Mouse (Mus musculus) G1E-ER4 (cell line): ENCODE results near the gene Ctdspl. TPM values are rescaled to one million over a fixed set of nuclear protein-coding genes. Genes with fewer than 3 reads are reported as not detected.

ENCODE experiments used
- GATA1 ChIP-seq: IDR thresholded peaks from one replicate; pipeline ENCODE4 v1.8.0; 2012; ENCODE audit warnings: low read length, inconsistent platforms
- polyA plus RNA-seq: library from polyadenylated mRNA; stranded (reverse); fragments of >175 nt; gene quantifications from 2 replicates; pipeline ENCODE4 v1.2.3, GENCODE M21; 2012

Ctdspl gene
- polyA plus RNA-seq, 1 experiment = 0.01 TPM

DNA sequence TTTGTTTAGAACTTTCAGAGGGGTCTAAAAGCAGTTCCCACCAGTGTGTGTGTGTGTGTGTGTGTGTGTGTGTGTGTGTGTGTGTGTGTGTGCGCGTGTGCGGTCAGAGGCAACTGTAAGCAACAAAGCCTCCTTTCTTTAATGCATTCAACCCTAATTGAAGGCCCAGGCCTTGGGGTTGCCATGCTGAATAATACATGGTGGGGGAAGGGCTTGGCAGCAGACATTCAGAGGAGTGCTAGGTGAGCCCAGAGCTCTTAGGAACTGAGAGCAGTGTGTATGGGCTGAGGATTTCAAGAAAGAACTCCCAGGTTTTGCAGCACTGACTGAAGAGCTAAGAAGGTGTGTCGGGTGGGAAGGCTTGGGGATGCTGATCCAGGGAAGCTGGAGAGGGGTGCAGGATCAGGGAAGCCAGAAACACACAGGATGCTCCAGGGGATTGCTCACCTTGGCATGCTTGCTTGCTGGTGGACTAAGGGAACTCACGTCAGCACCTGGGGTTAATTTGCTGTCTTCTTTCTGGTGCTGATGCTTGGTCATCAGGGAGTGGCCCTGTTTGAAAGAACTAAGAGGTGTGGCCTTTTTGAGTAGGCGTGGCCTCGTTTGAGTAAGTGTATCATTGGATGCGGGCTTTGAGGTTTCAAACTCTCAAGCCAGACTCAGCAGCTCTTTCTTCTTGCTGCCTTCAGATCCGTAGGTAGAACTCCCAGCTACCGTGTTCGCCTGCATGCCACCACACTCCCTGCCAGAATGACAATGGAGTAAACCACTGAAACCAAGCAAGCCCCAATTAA lies 62.7 kb downstream of the Ctdspl start:
- no peak for TF ChIP-seq GATA1

DNA sequence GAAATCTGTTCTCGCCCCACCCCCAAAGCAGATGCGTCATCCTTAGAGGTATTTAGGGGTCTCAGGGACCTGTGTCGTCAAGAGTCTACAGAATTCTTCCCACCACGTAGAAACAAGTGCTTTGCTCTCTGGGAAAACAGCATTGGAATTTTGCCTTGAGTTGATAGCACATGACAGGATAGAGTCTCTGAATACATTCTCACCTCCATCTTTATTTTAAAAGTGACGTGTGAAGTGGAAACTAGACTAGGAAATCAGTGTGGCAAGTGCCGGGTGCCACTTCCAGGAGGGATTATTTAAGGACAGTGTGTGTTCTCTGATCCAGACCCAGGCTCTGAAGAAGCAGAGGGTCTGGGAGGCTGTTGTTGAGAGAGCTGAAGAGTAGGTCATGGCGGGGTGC lies 64.2 kb downstream of the Ctdspl start:
- no peak for TF ChIP-seq GATA1

DNA sequence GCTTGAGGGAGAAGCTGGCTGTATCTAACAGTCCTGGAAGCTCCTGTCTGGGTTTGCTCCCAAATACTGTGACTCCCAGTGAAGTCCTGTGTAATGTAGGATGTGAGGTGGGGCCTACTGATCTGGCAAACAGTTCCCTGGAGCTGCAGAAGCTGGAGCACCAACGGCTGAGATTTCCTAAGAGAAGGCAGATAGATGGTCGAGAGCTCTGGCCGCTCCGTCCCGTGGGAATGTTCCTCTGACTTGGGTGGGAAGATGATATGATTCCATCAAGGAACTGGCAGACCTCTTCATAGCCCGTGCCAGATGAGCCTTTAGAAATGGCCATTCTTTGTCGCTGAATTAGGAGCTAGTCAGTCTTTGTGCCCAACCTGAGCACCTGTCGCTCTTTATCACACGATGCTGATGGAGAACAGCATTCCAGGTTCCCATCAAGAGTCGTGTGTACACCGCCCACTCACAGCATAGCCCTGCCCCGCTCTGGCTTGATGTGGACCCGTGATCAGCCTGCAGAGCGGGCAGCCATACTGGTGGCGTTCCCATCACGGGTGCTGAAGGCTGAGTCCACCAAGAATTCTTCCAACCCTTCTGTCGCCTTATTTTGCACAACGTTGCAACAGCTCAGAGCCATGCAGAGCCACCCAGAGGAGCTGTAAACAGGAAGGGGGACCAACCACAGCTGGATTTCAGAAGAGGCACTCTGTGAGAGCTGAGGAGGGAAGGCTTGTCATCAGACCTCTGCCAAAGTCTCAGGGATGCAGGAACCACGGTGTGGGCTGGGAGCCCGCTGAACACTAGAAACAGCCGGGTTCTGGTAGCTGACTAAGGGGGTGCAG lies 65.7 kb downstream of the Ctdspl start:
- no peak for TF ChIP-seq GATA1

- TF ChIP-seq GATA1 = no peak
These were observed 66.3 kb downstream of the Ctdspl start for GRCm38 (mm10) chr9:118992586-118992955.

DNA sequence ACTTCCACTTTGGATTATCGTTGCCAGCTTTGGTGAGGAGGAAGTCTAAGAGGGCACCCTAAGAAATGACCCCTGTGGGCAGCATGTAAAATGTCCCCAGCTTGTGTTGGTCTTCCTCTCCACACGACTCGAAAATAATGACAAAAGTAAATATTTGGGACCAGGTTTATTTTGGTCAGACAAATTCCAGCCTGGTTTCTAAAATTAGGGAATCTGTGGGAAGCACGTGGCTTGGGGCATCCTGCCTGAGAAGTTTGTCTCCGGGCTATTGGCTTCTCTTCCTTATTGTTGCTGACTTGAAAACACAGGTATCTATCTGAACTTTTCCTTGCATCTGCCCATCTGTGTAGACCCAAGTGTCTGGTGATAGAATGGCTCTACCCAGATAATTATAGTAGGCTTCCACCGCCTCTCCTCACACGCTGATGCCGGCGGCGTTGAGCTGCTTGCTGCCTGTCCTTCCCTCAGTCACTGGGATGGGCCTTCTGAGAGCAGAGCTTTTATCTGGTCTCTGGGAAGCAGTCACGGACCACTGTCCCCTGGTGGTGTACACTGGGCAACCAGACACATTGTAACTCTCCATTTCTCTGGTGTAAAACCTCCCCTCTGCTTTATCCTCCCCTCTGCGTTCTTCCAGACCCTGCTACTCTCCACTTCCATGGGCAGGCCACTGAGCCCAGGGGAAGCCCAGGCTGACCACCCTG lies 68.4 kb downstream of the Ctdspl start:
- no peak for TF ChIP-seq GATA1

- no peak for TF ChIP-seq GATA1
These were observed 69.3 kb downstream of the Ctdspl start for GRCm38 (mm10) chr9:118995539-118995938.

DNA sequence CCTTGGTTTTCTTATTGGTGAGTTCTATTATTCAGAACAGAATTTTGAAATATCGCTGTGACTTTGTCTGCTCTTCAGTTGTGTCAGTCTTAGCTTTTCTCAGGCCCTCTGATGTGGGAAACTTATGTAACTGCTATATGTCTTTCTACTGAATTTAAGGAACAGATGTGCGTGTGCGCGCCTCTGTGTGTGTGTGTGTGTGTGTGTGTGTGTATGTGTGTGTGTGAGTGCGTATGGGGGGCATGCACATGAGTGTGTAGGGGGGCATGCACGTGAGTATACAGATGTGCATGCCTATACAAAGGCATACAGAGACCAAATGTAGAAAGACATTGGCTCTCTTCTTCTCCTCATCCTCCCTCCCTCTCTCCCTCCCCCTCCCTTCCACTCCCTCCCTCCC lies 71.0 kb downstream of the Ctdspl start:
- no peak for TF ChIP-seq GATA1

DNA sequence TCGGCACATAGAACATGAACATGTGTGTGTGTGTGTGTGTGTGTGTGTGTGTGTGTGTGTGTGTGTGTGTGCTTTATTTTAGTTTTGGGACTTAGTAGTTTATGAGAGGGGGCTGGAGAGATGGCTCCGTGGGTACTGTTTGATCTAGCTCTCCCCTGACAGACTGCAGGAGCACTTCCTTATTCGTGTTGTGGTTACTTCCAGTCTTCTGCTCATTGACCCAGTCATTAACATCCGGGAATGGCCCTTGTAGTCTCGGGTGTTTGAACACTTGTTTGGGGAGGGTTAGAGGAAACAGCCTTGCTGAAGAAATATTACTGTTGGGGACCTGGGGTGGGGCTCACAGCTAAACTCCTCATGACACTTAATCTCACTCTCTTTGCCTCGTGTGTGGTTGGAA lies 73.9 kb downstream of the Ctdspl start:
- no peak for TF ChIP-seq GATA1

DNA sequence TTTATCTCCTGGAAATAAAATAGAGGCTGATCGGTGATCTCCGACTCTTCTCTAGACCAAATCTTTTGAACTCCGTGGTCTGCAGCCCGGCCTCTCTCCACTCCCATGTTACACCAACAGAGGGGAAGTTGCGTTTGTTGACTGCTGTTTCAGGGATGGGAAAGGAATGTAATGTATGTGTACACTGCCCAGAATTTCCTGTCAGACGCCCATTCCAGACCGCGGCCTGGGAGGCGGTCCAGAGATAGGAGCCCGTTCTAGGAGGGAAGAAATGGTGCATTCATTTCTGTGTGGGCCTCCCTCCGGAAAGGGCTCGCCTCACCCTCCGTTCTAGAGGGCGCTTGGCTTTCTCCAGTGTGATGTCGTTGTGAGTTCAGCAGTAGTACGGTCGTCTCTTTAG lies 76.0 kb downstream of the Ctdspl start:
- no peak for TF ChIP-seq GATA1

GRCm38 (mm10) chr9:119003990-119004702 lies 77.9 kb downstream of the Ctdspl start:
- no peak for TF ChIP-seq GATA1

DNA sequence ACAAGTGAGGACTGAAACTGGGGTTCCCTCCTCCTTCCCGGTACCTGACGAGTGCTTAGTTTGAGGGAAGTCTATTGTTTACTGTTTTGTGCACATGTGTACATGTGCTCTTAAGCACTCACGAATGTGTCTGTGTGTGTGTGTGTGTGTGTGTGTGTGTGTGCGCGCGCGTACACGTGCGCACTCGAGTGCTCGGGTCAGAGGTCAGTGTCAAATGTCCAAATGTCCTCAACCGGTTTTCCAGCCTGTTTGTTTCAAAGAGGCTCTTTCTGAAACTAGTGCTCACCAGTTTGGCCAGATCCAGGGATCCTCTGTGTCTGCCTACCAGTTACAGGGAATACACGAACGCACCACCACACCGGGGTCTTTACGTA lies 78.4 kb downstream of the Ctdspl start:
- TF ChIP-seq GATA1 = no peak

DNA sequence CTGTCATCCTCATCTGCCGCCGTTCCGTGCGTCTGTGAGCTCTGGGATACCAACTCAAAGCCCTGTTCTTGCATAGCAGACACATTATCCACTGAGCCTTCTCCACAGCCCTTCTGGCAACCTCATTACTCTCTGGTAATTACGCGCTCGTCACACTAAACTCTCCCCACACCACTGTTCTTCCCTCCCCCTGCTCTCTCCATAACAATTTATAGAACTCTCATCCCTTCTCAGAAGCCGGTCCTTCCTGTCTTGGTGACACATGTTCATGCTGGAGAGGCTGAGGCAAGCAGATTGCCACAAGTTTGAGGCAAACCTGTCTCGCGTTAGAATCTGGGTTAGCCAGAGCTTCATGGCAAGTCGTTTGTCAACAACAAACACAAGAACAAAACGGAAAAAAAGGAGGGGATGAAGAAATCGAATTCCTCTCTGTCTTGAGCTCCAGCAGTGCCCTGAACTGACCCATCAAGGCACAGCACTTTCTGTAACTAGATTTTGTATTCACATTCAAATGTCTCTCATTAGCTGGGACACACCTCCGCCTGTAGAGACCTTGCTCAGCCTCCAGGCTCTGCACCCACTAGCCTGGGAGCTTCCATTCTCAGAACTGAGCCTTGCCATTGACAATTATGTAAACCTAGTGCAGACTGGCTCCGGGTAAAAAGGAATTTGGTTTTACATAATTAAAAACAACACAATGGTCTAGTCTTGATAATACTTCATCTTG lies 79.2 kb downstream of the Ctdspl start:
- no peak for TF ChIP-seq GATA1

GRCm38 (mm10) chr9:119007266-119007665 lies 81.0 kb downstream of the Ctdspl start:
- no peak for TF ChIP-seq GATA1

GRCm38 (mm10) chr9:119008871-119009270 lies 82.6 kb downstream of the Ctdspl start:
- no peak for TF ChIP-seq GATA1

GRCm38 (mm10) chr9:119010156-119010710 lies 84.0 kb downstream of the Ctdspl start:
- TF ChIP-seq GATA1 = no peak
